Mouse (Mus musculus) kidney, embryonic 14.5 days (tissue): ENCODE results near the gene Dtnbp1. TPM values are rescaled to one million over a fixed set of nuclear protein-coding genes. Genes with fewer than 3 reads are reported as not detected.

Experiments used
- ATAC-seq: fragments of 200-750 bp; cut with Nextera tagmentation; 2 replicates; pipeline ENCODE4 v1.8.0; 2017; ENCODE audit warnings: moderate number of reproducible peaks, mild to moderate bottlenecking, moderate TSS enrichment, moderate library complexity; ENCODE audit not compliant: low FRiP score, low TSS enrichment
- H3K27ac ChIP-seq: fragments of 300-500 bp; sonication (generic); 2 replicates; pipeline ENCODE4 v1.5.1; 2014; ENCODE audit warnings: low read depth, mild to moderate bottlenecking, low read length, moderate library complexity, mixed read lengths
- H3K27me3 ChIP-seq: fragments of 300-500 bp; sonication (generic); 2 replicates; pipeline ENCODE4 v1.6.1; 2014; ENCODE audit warnings: mild to moderate bottlenecking, low read length; ENCODE audit not compliant: control insufficient read depth, insufficient read depth
- H3K36me3 ChIP-seq: fragments of 300-500 bp; sonication (generic); 2 replicates; pipeline ENCODE4 v1.6.1; 2014; ENCODE audit warnings: low read length, mixed read lengths; ENCODE audit not compliant: control insufficient read depth, insufficient read depth
- H3K4me1 ChIP-seq: fragments of 300-500 bp; sonication (generic); 2 replicates; pipeline ENCODE4 v1.6.1; 2014; ENCODE audit warnings: low read length, mixed read lengths; ENCODE audit not compliant: control insufficient read depth, insufficient read depth
- H3K4me2 ChIP-seq: fragments of 300-500 bp; sonication (generic); replicated peaks from 2 replicates; pipeline ENCODE4 v1.6.1; 2014; ENCODE audit warnings: low read depth, mild to moderate bottlenecking, low read length
- H3K4me3 ChIP-seq: fragments of 300-500 bp; sonication (generic); 2 replicates; pipeline ENCODE4 v1.5.1; 2014; ENCODE audit warnings: mild to moderate bottlenecking, low read length
- H3K9ac ChIP-seq: fragments of 300-500 bp; sonication (generic); 2 replicates; pipeline ENCODE4 v1.6.1; 2014; ENCODE audit warnings: low read depth, mild to moderate bottlenecking, low read length, moderate library complexity
- H3K9me3 ChIP-seq: fragments of 300-500 bp; sonication (generic); 2 replicates; pipeline ENCODE4 v1.6.1; 2016; ENCODE audit warnings: low read length; ENCODE audit not compliant: control insufficient read depth
- WGBS: fragments of 180-500 bp; shearing (Covaris S2); extraction: QIAGEN DNeasy Blood & Tissue Kit; methylation state at CpG from one replicate; pipeline ENCODE4 v1.1.7; 2014; 5-methylcytosine and 5-hydroxymethylcytosine counted together
- polyA plus RNA-seq: library from polyadenylated mRNA; unstranded; fragments of >200 nt; fragmentation: Nextera tagmentation; extraction: Ambion mirVana; gene quantifications from 2 replicates; pipeline ENCODE4 v1.2.1, GENCODE M21; 2014

The Dtnbp1 gene
- polyA plus RNA-seq, 1 experiment from 2014 or later = 82.3 TPM

- no peaks in the 10 kb centered on the region for H3K27me3 ChIP-seq
- peaks cover 7% of the 10 kb centered on the region; the same call in 1 of the 2 replicates for H3K4me1 ChIP-seq
- no peaks in the 10 kb centered on the region for H3K9me3 ChIP-seq
- H3K36me3 ChIP-seq = peaks cover 62% of the 10 kb centered on the region
- no peak for ATAC-seq
- 20% methylated on average over 1 of the region's 1 CpGs for WGBS
- H3K27ac ChIP-seq = no peak overlapping the region
- no peak overlapping the region for H3K4me3 ChIP-seq
- H3K4me2 ChIP-seq = no peak overlapping the region
- no peak overlapping the region for H3K9ac ChIP-seq
Observed at GRCm38 (mm10) chr13:44908790-44909189, 93.2 kb downstream of the Dtnbp1 start.

- ATAC-seq = peak; percentile 84
- H3K36me3 ChIP-seq = peaks cover 59% of the 10 kb centered on the region
- WGBS = 32% methylated on average over 6 of the region's 6 CpGs
- no peaks in the 10 kb centered on the region for H3K9me3 ChIP-seq
- peaks cover 7% of the 10 kb centered on the region; the same call in 1 of the 2 replicates for H3K4me1 ChIP-seq
- no peak overlapping the region for H3K4me2 ChIP-seq
- H3K27me3 ChIP-seq = no peaks in the 10 kb centered on the region
- no peak overlapping the region for H3K9ac ChIP-seq
- peak overlapping the region; percentile 49; the same call in 1 of the 2 replicates for H3K27ac ChIP-seq
- H3K4me3 ChIP-seq = no peak overlapping the region
Observed at GRCm38 (mm10) chr13:44907702-44908101, 94.2 kb downstream of the Dtnbp1 start.

GRCm38 (mm10) chr13:44906141-44906540 lies 95.8 kb downstream of the Dtnbp1 start:
- H3K4me1 ChIP-seq = peaks cover 7% of the 10 kb centered on the region; the same call in 1 of the 2 replicates
- peaks cover 58% of the 10 kb centered on the region for H3K36me3 ChIP-seq
- ATAC-seq = no peak
- no peak overlapping the region for H3K4me2 ChIP-seq
- H3K4me3 ChIP-seq = no peak overlapping the region
- H3K9ac ChIP-seq = no peak overlapping the region
- H3K27me3 ChIP-seq = no peaks in the 10 kb centered on the region
- no peaks in the 10 kb centered on the region for H3K9me3 ChIP-seq
- 82% methylated on average over 11 of the region's 11 CpGs for WGBS
- H3K27ac ChIP-seq = no peak overlapping the region

- ATAC-seq = no peak
- no peak overlapping the region for H3K4me3 ChIP-seq
- no peaks in the 10 kb centered on the region for H3K9me3 ChIP-seq
- H3K4me1 ChIP-seq = peaks cover 7% of the 10 kb centered on the region; the same call in 1 of the 2 replicates
- no peak overlapping the region for H3K27ac ChIP-seq
- H3K27me3 ChIP-seq = no peaks in the 10 kb centered on the region
- H3K4me2 ChIP-seq = no peak overlapping the region
- H3K9ac ChIP-seq = no peak overlapping the region
- peaks cover 44% of the 10 kb centered on the region for H3K36me3 ChIP-seq
- 55% methylated on average over 1 of the region's 1 CpGs for WGBS
Observed at GRCm38 (mm10) chr13:44904271-44904670, 97.7 kb downstream of the Dtnbp1 start.

GRCm38 (mm10) chr13:44903416-44903815 lies 98.5 kb downstream of the Dtnbp1 start:
- no peak for ATAC-seq
- H3K9ac ChIP-seq = no peak overlapping the region
- H3K4me3 ChIP-seq = no peak overlapping the region
- peaks cover 7% of the 10 kb centered on the region; the same call in 1 of the 2 replicates for H3K4me1 ChIP-seq
- peaks cover 43% of the 10 kb centered on the region for H3K36me3 ChIP-seq
- H3K27me3 ChIP-seq = no peaks in the 10 kb centered on the region
- no peaks in the 10 kb centered on the region for H3K9me3 ChIP-seq
- no peak overlapping the region for H3K4me2 ChIP-seq
- H3K27ac ChIP-seq = no peak overlapping the region

- Histone ChIP-seq H3K9ac (no peak overlapping the region), H3K4me1 (peaks cover 7% of the 10 kb centered on the region; the same call in 1 of the 2 replicates), H3K4me2 (no peak overlapping the region), H3K4me3 (no peak overlapping the region), H3K36me3 (peaks cover 53% of the 10 kb centered on the region), H3K9me3 (no peaks in the 10 kb centered on the region), H3K27me3 (no peaks in the 10 kb centered on the region), H3K27ac (no peak overlapping the region)
- 95% methylated on average over 6 of the region's 6 CpGs for WGBS
- ATAC-seq = no peak
Observed at GRCm38 (mm10) chr13:44902299-44902698, 99.6 kb downstream of the Dtnbp1 start.

GRCm38 (mm10) chr13:44896211-44896610 lies 105.7 kb downstream of the Dtnbp1 start:
- no peak overlapping the region for H3K27ac ChIP-seq
- no peaks in the 10 kb centered on the region for H3K4me1 ChIP-seq
- no peaks in the 10 kb centered on the region for H3K9me3 ChIP-seq
- no peak overlapping the region for H3K4me3 ChIP-seq
- peaks cover 30% of the 10 kb centered on the region for H3K36me3 ChIP-seq
- H3K27me3 ChIP-seq = no peaks in the 10 kb centered on the region
- ATAC-seq = no peak
- 90% methylated on average over 12 of the region's 12 CpGs for WGBS
- no peak overlapping the region for H3K4me2 ChIP-seq
- no peak overlapping the region for H3K9ac ChIP-seq

- H3K9me3 ChIP-seq = no peaks in the 10 kb centered on the region
- WGBS = 52% methylated on average over 5 of the region's 5 CpGs
- no peaks in the 10 kb centered on the region for H3K27me3 ChIP-seq
- peaks cover 23% of the 10 kb centered on the region for H3K36me3 ChIP-seq
- ATAC-seq = no peak
- H3K4me1 ChIP-seq = no peaks in the 10 kb centered on the region
- H3K9ac ChIP-seq = no peak overlapping the region
- H3K27ac ChIP-seq = no peak overlapping the region
- H3K4me3 ChIP-seq = no peak overlapping the region
- H3K4me2 ChIP-seq = no peak overlapping the region
Observed at GRCm38 (mm10) chr13:44891813-44892730, 109.9 kb downstream of the Dtnbp1 start.

GRCm38 (mm10) chr13:44890612-44891011 lies 111.3 kb downstream of the Dtnbp1 start:
- Histone ChIP-seq H3K4me2 (no peak overlapping the region), H3K27me3 (no peaks in the 10 kb centered on the region), H3K27ac (no peak overlapping the region), H3K9ac (no peak overlapping the region), H3K9me3 (no peaks in the 10 kb centered on the region), H3K4me3 (no peak overlapping the region), H3K4me1 (no peaks in the 10 kb centered on the region), H3K36me3 (peaks cover 19% of the 10 kb centered on the region; the same call in 1 of the 2 replicates)
- 80% methylated on average over 2 of the region's 2 CpGs for WGBS
- no peak for ATAC-seq
